Comparison of ENCODE assay signal across 8 mouse cellular contexts in the genomic region with DNA sequence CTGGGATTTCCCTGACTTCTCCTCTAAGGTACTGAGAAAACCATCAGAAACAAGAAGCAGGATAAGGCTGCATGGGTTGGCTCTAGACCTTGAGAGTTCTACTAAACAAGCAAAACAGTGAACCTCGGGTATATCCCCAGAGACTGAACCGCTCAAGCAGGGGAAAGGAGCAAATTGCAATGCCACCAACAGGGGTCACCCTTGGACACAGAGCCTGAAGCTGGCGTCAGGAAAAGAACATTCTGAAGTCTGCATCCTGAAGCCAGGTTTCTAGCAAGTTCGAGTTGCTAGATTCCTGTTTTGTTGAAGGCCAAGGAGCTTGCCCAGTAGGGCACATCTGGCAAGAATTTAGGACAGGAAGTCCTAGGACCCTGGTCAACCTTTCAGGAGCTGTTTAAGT. TPM values are rescaled to one million over a fixed set of nuclear protein-coding genes. Genes with fewer than 3 reads are reported as not detected.
DNase-seq lines count a peak whose midpoint lies in the region; ATAC-seq and TF ChIP-seq lines count a peak whose summit lies in the region.

No protein-coding gene starts in this region.

- peak; percentile 48 for DNase-seq in 3134 (ENCODE audit: extremely low read depth, insufficient read length, low spot score)
- peak; percentile 61 for DNase-seq in CD4-positive helper T cell, adult 2 months (ENCODE audit: low read depth, low spot score)
- peak; percentile 35 to 48 for DNase-seq in adrenal gland, postnatal 4 days (ENCODE audit: low spot score in 2 of 2)
- peak; percentile 54 for DNase-seq in fibroblast of lung, adult 2 months (ENCODE audit: low read depth)
- peak; percentile 86 for DNase-seq in kidney, postnatal 14 days
- DNase-seq in lung, adult 2 months = peak; percentile 82
- DNase-seq in skeletal muscle tissue, adult 2 months (ENCODE audit: low read depth, low spot score) = peak; percentile 40

- ATAC-seq in inflammation-experienced regulatory T-cells, adult 6 months = no peak

- no peak overlapping the region for H3K4me3 ChIP-seq in lung, adult 2 months (replicated peaks; ENCODE audit: extremely low read depth, low read depth, low read length)

- 2% methylated on average over 4 of the region's 4 CpGs for WGBS in lung, adult 2 months

- peaks cover 6% of the 10 kb centered on the region for H3K4me1 ChIP-seq in lung, adult 2 months (ENCODE audit: control insufficient read depth, insufficient read depth, low read length)

- peak; percentile 94 for TF ChIP-seq CTCF in lung, adult 2 months (IDR thresholded peaks at IDR 0.05; ENCODE audit: insufficient read depth, low read length)

- no peak for TF ChIP-seq POLR2A in lung, adult 2 months (IDR thresholded peaks at IDR 0.05; ENCODE audit: borderline replicate concordance, extremely low read depth, low read depth, low read length)

RNA-seq across cellular contexts. Expression of a gene that starts 2.7 kb away (rescaled TPM):
- total RNA-seq in adrenal gland, postnatal 4 days (2021) = 1 to 10 TPM; 1.9 to 2.8 TPM
- polyA plus RNA-seq in lung, adult 2 months (2012; rRNA removed) = 0.33 and 0.65 TPM in 2 replicates
- under 1 TPM in 1 of 3 experiments, not detected in 2; 0.20 TPM for polyA plus RNA-seq in inflammation-experienced regulatory T-cells, adult 6 months (2017; shearing (Covaris generic))
